Mouse (Mus musculus): ENCODE measurements at regions not wholly inside any gene's neighbourhood (a gene's known extent, or its start where the extent isn't known, plus 50 kb on each side); places are given as distances from the start of the nearest gene placed in this dataset.

- H3K4me2 ChIP-seq (ENCODE audit: low read depth, low read length) = no peak overlapping the region
- no peak overlapping the region for H3K9ac ChIP-seq (ENCODE audit: low read length)
- H3K27me3 ChIP-seq (ENCODE audit: control insufficient read depth, insufficient read depth, low read depth, low read length) = peaks cover 3% of the 10 kb centered on the region; the same call in 1 of the 2 replicates
- H3K27ac ChIP-seq (ENCODE audit: low read length) = no peak overlapping the region
- ATAC-seq (ENCODE audit: low read depth) = no peak
- H3K36me3 ChIP-seq (ENCODE audit: control insufficient read depth, insufficient read depth, low read length) = no peaks in the 10 kb centered on the region
- 77% methylated on average over 5 of the region's 5 CpGs for WGBS
- H3K4me1 ChIP-seq (replicated peaks; ENCODE audit: control insufficient read depth, insufficient read depth, low read length) = 0 out of 2 replicates have a peak, but pooled peaks cover 2% of the 10 kb centered on the region
- no peaks in the 10 kb centered on the region for H3K9me3 ChIP-seq (ENCODE audit: control insufficient read depth, low read length)
- H3K4me3 ChIP-seq (ENCODE audit: low read length) = no peak overlapping the region
Observed at GRCm38 (mm10) chr10:126165215-126165614, 199.2 kb downstream of the Lrig3 start.

- Histone ChIP-seq H3K27ac (ENCODE audit: low read length) (no peak overlapping the region), H3K9ac (ENCODE audit: low read length) (no peak overlapping the region), H3K4me1 (replicated peaks; ENCODE audit: control insufficient read depth, insufficient read depth, low read length) (0 out of 2 replicates have a peak, but pooled peaks cover 2% of the 10 kb centered on the region), H3K4me2 (ENCODE audit: low read depth, low read length) (peak overlapping the region; percentile 21), H3K4me3 (ENCODE audit: low read length) (no peak overlapping the region), H3K27me3 (ENCODE audit: control insufficient read depth, insufficient read depth, low read depth, low read length) (peaks cover 3% of the 10 kb centered on the region; the same call in 1 of the 2 replicates), H3K36me3 (ENCODE audit: control insufficient read depth, insufficient read depth, low read length) (no peaks in the 10 kb centered on the region), H3K9me3 (ENCODE audit: control insufficient read depth, low read length) (no peaks in the 10 kb centered on the region)
- ATAC-seq (ENCODE audit: low read depth) = no peak
- 47% methylated on average over 25 of the region's 25 CpGs for WGBS
Observed at GRCm38 (mm10) chr10:126169095-126169873, 203.3 kb downstream of the Lrig3 start.

GRCm38 (mm10) chr10:126169874-126170163, 203.9 kb downstream of the Lrig3 start:
- Histone ChIP-seq H3K4me3 (ENCODE audit: low read length) (no peak overlapping the region), H3K9ac (ENCODE audit: low read length) (no peak overlapping the region), H3K36me3 (ENCODE audit: control insufficient read depth, insufficient read depth, low read length) (no peaks in the 10 kb centered on the region), H3K27me3 (ENCODE audit: control insufficient read depth, insufficient read depth, low read depth, low read length) (peaks cover 3% of the 10 kb centered on the region; the same call in 1 of the 2 replicates), H3K9me3 (ENCODE audit: control insufficient read depth, low read length) (no peaks in the 10 kb centered on the region), H3K4me1 (replicated peaks; ENCODE audit: control insufficient read depth, insufficient read depth, low read length) (0 out of 2 replicates have a peak, but pooled peaks cover 2% of the 10 kb centered on the region), H3K27ac (ENCODE audit: low read length) (no peak overlapping the region), H3K4me2 (ENCODE audit: low read depth, low read length) (peak overlapping the region; percentile 21)
- WGBS = 49% methylated on average over 5 of the region's 5 CpGs
- ATAC-seq (ENCODE audit: low read depth) = no peak

- H3K27me3 ChIP-seq (ENCODE audit: control insufficient read depth, insufficient read depth, low read depth, low read length) = no peaks in the 10 kb centered on the region
- no peak for ATAC-seq (ENCODE audit: low read depth)
- no peak overlapping the region for H3K27ac ChIP-seq (ENCODE audit: low read length)
- no peaks in the 10 kb centered on the region for H3K36me3 ChIP-seq (ENCODE audit: control insufficient read depth, insufficient read depth, low read length)
- H3K4me3 ChIP-seq (ENCODE audit: low read length) = no peak overlapping the region
- H3K9me3 ChIP-seq (ENCODE audit: control insufficient read depth, low read length) = no peaks in the 10 kb centered on the region
- H3K4me1 ChIP-seq (replicated peaks; ENCODE audit: control insufficient read depth, insufficient read depth, low read length) = no peaks in the 10 kb centered on the region
- 83% methylated on average over 4 of the region's 4 CpGs for WGBS
- no peak overlapping the region for H3K9ac ChIP-seq (ENCODE audit: low read length)
- H3K4me2 ChIP-seq (ENCODE audit: low read depth, low read length) = no peak overlapping the region
Observed at GRCm38 (mm10) chr10:126176759-126177473, 210.9 kb downstream of the Lrig3 start.

GRCm38 (mm10) chr10:126182386-126182785, 216.4 kb downstream of the Lrig3 start:
- Histone ChIP-seq H3K4me3 (ENCODE audit: low read length) (no peak overlapping the region), H3K4me1 (replicated peaks; ENCODE audit: control insufficient read depth, insufficient read depth, low read length) (no peaks in the 10 kb centered on the region), H3K9me3 (ENCODE audit: control insufficient read depth, low read length) (peaks cover 6% of the 10 kb centered on the region), H3K4me2 (ENCODE audit: low read depth, low read length) (no peak overlapping the region), H3K9ac (ENCODE audit: low read length) (no peak overlapping the region), H3K36me3 (ENCODE audit: control insufficient read depth, insufficient read depth, low read length) (no peaks in the 10 kb centered on the region), H3K27ac (ENCODE audit: low read length) (no peak overlapping the region), H3K27me3 (ENCODE audit: control insufficient read depth, insufficient read depth, low read depth, low read length) (no peaks in the 10 kb centered on the region)
- WGBS = 73% methylated on average over 2 of the region's 2 CpGs
- ATAC-seq (ENCODE audit: low read depth) = no peak

GRCm38 (mm10) chr10:126183961-126184360, 218.0 kb downstream of the Lrig3 start:
- H3K9me3 ChIP-seq (ENCODE audit: control insufficient read depth, low read length) = peaks cover 6% of the 10 kb centered on the region

GRCm38 (mm10) chr10:126185410-126185809, 219.4 kb downstream of the Lrig3 start:
- Histone ChIP-seq H3K27me3 (ENCODE audit: control insufficient read depth, insufficient read depth, low read depth, low read length) (no peaks in the 10 kb centered on the region), H3K4me2 (ENCODE audit: low read depth, low read length) (no peak overlapping the region), H3K27ac (ENCODE audit: low read length) (no peak overlapping the region), H3K4me3 (ENCODE audit: low read length) (no peak overlapping the region), H3K9me3 (ENCODE audit: control insufficient read depth, low read length) (peaks cover 6% of the 10 kb centered on the region), H3K36me3 (ENCODE audit: control insufficient read depth, insufficient read depth, low read length) (no peaks in the 10 kb centered on the region), H3K4me1 (replicated peaks; ENCODE audit: control insufficient read depth, insufficient read depth, low read length) (no peaks in the 10 kb centered on the region), H3K9ac (ENCODE audit: low read length) (no peak overlapping the region)
- ATAC-seq (ENCODE audit: low read depth) = no peak
- 78% methylated on average over 5 of the region's 5 CpGs for WGBS

More at GRCm38 (mm10) chr10:126183961-126184360, 218.0 kb downstream of the Lrig3 start:
- ATAC-seq (ENCODE audit: low read depth) = no peak
- Histone ChIP-seq H3K36me3 (ENCODE audit: control insufficient read depth, insufficient read depth, low read length) (no peaks in the 10 kb centered on the region), H3K27me3 (ENCODE audit: control insufficient read depth, insufficient read depth, low read depth, low read length) (no peaks in the 10 kb centered on the region), H3K27ac (ENCODE audit: low read length) (no peak overlapping the region), H3K9ac (ENCODE audit: low read length) (no peak overlapping the region), H3K4me3 (ENCODE audit: low read length) (no peak overlapping the region), H3K4me2 (ENCODE audit: low read depth, low read length) (no peak overlapping the region), H3K4me1 (replicated peaks; ENCODE audit: control insufficient read depth, insufficient read depth, low read length) (no peaks in the 10 kb centered on the region)
- 56% methylated on average over 2 of the region's 2 CpGs for WGBS

GRCm38 (mm10) chr10:126186086-126186485, 220.1 kb downstream of the Lrig3 start:
- H3K9me3 ChIP-seq (ENCODE audit: control insufficient read depth, low read length) = peaks cover 6% of the 10 kb centered on the region
- H3K9ac ChIP-seq (ENCODE audit: low read length) = no peak overlapping the region
- H3K27ac ChIP-seq (ENCODE audit: low read length) = no peak overlapping the region
- H3K36me3 ChIP-seq (ENCODE audit: control insufficient read depth, insufficient read depth, low read length) = no peaks in the 10 kb centered on the region
- H3K4me3 ChIP-seq (ENCODE audit: low read length) = no peak overlapping the region
- ATAC-seq (ENCODE audit: low read depth) = no peak
- H3K27me3 ChIP-seq (ENCODE audit: control insufficient read depth, insufficient read depth, low read depth, low read length) = no peaks in the 10 kb centered on the region
- 84% methylated on average over 10 of the region's 10 CpGs for WGBS
- no peaks in the 10 kb centered on the region for H3K4me1 ChIP-seq (replicated peaks; ENCODE audit: control insufficient read depth, insufficient read depth, low read length)
- no peak overlapping the region for H3K4me2 ChIP-seq (ENCODE audit: low read depth, low read length)

GRCm38 (mm10) chr10:126189001-126189400, 223.0 kb downstream of the Lrig3 start:
- no peaks in the 10 kb centered on the region for H3K4me1 ChIP-seq (replicated peaks; ENCODE audit: control insufficient read depth, insufficient read depth, low read length)
- H3K9me3 ChIP-seq (ENCODE audit: control insufficient read depth, low read length) = peaks cover 6% of the 10 kb centered on the region
- H3K27ac ChIP-seq (ENCODE audit: low read length) = no peak overlapping the region
- H3K4me2 ChIP-seq (ENCODE audit: low read depth, low read length) = no peak overlapping the region
- H3K27me3 ChIP-seq (ENCODE audit: control insufficient read depth, insufficient read depth, low read depth, low read length) = no peaks in the 10 kb centered on the region
- H3K36me3 ChIP-seq (ENCODE audit: control insufficient read depth, insufficient read depth, low read length) = no peaks in the 10 kb centered on the region
- H3K4me3 ChIP-seq (ENCODE audit: low read length) = no peak overlapping the region
- H3K9ac ChIP-seq (ENCODE audit: low read length) = no peak overlapping the region
- WGBS = 77% methylated on average over 10 of the region's 10 CpGs
- no peak for ATAC-seq (ENCODE audit: low read depth)

Data from lung, embryonic 16.5 days (tissue).